Mouse (Mus musculus) cerebellum, adult 11 months (tissue): Measurements from ENCODE around the gene Casc1.
A peak's percentile ranks its signal among the peaks of the same experiment; 100 is the strongest.

ENCODE experiments used
- DNase-seq: peaks from one replicate; pipeline ENCODE4 v3.0.0; 2022

The Casc1 gene

DNA sequence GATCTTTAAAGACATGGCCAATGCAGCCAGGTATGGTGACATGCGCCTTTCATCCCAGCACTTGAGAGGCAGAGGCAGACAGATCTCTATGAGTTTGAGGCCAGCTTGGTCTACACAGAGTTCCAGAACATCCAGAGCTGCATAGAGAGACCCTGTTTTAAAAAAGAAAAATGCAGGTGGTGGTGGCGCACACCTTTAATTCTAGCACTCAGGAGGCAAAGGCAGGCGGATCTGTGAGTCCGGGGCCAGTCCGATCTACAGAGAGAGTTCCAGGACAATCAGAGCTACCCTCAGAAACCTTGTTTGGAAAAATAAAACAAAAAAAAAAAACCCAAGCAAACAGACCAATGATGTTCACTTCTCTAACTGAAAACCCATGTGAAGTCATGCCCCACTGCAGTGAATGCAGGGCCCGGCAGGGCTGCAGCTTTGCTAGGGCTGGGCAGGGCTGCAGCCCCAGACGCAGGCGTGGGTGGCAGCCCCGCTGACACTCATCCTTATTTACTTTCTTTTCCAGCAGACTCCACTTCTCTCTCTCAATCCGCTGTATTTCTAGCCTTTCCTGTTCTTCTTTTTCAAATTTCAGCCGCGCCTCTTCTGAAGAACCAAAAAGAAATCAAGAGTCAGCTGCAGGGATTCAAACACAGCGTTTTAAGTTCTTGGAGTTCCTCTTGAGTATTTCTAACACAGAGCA lies 8.2 kb downstream of the Casc1 start:
- DNase-seq: no peak

DNA sequence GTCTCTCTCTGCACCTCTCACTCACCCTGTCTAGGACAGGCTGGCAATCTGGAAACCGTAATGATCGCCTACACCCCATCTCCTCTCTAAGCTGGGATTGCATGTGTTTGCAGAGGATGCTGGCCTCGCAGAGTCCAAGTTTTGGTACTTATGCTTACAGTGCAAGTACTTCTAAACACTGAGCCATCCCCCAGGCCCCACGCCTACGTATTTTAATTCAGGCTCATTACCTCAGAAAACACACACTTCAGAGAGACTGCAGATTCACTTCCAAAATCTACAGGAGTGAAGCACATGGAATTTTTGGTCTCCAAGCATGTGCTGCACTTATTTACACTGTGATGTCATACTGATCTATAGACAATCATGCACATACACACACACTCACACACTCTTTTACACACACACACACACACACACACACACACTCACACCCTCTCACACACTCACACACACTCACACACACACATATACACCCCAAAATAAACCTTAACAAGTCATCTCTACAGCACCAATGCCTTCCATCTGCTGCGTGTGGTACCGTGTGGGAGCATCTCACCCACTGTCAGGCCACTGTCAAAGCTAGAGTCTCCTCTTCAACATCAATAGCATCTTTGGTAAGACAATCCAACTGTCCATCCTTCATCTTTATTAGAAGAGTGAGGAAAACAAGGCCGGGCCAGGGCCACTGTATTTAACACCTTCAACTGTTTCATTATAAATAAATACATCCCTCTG lies 12.7 kb downstream of the Casc1 start:
- no peak for DNase-seq

DNA sequence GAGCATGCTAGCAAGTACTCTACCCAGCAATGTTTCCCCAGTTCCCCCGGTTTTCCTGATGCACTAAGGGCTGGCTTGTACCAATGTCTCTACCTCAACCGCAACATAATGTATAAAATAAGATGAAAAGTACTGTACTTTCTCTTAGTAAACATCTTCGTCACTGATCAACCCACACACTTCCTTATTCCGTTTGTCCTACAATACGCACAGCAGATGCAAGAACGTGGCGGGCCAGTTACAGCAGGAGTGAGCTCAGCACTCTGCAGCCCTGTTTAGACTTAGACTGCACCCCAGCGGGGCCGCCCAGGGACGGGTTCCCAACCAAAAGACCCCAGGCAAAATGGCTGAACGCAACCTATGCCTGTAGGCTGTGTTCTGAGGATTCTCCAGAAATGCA lies 17.4 kb downstream of the Casc1 start:
- no peak for DNase-seq

DNA sequence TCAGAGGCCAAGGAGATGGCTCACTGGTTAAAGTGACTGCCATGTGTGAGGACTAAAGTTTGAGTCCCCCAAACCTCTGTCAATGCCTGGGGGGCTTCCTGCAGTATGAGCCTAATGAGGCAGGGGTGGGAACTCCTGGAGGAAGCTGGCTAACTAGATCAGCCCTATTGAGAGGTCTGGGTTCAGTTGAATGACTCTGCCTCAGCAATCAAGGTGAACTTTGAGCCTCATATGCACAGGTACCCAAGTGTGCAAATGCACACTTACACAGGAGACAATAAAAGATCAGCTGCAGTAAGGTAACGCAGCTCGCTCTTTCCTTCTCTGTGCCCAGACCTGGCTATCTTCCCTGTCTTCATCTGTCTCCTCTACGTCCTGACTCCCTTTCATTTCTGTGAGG lies 17.8 kb downstream of the Casc1 start:
- DNase-seq: no peak

DNA sequence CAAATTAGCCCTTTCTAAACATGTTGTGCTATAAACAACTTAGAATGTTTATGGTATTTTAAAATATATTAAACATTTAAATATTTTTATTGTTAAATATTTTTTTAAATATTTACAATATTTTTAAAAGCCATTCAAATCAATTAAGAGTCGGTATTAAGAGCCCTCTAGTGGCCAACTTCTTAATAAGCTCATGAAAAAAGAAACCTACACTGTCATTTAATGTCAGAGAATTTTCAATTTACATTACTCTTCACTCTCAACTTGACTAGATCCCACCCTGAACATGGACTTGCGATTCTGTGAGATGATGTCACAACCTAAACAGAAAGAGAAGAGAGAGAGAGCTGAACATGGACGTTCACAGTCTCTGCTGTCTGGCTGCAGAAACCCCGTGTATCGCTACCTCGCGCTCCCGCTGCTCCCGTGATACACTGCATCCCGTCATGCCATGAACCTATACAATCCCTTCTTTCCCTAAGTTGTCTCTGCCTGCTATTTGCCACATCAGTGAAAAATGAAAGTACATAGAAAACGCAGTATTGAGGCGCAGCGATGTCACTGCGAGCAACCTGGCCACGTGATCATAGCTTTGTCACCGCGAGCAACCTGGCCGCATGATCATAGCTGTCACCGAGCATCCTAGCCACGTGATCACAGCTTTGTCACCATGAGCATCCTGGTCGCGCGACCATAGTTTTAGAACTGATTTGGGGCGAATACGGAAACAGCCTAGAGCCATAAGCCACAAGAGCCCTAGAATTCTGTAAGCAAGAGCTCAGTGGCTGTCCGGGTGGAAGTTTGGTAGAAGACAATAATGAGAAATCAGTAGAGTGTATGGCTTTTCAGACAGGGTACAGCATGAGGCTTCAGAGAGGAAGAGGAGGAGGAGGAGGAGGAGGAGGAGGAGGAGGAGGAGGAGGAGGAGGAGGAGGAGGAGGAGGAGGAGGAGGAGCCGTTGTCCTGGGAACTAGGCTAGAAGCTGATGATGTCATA lies 23.4 kb downstream of the Casc1 start:
- DNase-seq: peak; percentile 17

DNA sequence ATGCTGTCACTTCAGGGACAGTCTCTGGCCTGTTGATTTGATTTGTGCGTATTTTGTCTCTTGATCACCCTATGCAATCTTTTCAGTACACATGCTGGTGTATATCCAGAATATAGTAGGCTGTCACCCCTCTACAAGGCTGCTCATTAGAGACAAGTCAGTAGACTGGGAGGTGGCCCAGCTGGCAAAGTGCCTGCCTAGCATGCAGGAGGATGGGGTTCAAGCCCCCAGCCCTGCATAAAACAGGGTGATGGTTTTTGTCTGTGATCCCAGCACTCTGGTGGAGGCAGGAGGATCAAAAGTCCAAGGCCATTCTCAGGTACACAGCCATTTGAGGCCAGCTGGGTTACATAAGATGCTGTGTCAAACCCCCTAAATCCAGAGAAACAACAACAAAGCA lies 24.7 kb downstream of the Casc1 start:
- no peak for DNase-seq

DNA sequence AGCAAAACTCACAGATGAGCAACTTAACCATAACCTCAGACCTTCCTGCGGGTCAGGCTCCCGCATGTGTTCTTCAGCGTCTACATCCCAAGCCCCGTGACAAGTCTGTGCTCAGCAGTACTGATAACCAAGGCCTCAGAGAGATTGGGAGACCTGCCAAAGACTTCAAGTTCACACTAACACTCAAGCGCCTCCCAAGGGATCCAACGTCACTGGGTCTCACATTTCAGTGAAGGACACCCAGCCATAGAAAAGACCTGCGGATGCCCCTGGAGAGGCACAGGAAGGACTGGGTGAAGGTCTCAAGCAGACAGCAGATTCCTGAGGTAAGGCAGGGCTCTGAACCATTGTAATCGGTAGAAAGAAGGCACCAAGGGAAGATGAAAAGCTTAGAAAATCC lies 28.8 kb downstream of the Casc1 start:
- no peak for DNase-seq

DNA sequence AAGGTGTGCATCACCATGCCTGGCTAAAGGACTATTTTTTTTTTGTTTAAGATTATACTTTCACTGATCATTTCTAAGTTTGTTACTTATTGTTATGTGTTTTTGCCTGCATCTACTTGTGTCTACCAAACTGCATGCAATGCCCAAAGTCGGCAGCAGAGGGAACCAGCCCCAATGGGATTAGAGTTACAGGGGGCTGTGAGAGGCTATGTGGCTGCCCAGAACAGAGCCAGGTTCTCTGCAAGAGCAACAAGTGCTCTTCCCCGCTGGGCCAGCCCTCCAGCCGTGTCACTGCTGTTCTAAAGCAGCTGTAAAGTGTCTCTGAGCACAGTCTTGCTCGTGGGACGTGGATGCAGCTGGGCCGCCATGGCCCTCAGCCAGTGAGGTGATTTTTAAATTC lies 31.1 kb downstream of the Casc1 start:
- DNase-seq: no peak

DNA sequence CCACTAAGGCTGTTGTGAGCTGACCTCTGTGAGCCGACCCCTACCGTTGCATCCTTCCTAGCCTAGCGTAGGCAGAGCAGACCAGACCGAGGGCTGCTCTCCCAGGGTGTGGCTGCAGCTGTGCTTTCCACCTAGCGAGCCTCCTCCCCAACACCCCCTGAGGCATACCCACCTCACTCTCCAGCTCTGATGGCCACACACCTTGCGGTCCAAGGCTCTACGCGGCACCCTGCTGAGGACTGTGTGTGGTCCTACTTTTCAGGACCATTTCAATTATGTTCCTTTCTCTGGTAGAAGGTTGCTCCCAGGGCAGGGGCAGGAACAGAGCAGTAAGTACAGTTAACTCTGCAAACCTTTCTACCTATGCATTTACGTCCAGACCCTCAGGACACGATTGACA lies 34.3 kb downstream of the Casc1 start:
- no peak for DNase-seq

DNA sequence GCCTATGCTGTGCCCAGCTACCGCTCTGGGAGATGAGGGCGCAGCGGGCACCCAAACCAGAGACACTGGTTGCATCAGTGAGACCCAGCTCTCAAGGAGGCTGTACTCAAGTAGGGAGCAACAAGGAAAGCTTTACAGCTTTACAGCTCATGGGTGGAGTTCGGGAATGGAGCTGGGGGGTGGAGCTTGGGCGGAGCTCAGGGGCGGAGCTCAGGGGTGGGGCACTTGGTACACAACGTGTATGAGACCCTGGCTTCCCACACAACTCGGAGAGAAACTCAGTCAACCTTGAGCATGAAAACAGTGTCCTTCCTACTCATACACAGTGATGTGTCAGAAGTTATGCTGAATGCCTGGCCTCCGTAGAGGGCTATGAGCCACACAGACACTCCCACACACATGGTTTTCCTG lies 35.2 kb downstream of the Casc1 start:
- DNase-seq: no peak

DNA sequence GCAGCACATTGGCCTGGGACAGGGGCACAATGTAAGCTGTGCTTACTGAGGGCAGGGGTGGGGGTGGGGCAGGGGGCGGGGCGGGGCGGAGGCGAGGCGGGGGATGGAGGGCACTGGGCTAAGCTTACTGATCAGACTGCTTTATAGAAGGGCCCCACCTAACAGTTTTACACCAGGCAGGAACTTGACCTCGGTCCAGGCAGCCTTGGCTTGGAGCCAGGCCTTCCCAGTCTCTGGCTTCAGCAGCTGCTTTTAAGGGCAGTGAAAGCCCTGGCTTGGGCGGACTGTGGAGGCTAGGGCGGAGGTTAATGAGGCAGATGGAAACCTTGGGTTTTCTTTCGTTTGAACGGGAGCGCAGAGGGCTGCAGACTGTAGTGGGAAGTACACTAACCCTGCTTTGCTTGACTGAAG lies 37.0 kb downstream of the Casc1 start:
- no peak for DNase-seq

DNA sequence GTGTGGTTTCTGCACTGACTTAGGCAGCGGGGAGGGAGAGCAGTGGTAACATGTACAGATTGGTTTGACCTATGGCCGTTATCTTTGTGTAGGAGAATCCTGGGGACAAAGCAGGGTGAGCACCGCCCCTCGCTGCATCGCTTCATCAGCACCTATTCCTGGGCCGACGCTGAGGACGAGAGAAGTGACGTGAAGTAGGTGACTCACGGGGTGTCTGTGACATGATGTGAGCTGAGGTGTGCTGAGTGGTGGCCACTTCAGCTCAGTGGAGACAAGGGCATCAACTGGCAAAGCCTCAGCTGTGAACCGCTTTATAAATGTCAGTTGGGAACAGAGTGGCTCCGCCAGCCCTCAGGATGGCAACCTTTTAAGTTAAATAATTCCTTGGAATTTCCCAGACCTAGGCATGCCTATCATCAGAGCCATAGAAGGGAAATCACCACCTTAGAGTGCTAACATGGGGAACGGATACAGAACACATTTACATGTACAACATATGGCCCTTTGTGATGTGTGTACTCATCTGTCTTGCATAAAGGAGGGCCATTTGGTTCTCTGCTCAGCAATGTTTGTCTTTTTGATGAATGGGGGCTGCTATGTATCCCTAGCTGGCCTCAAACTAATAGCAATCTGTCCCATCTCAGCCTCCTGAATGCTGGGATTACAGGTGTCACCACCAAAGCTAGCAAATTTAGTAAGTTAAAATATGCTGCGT lies 38.8 kb downstream of the Casc1 start:
- DNase-seq: no peak

DNA sequence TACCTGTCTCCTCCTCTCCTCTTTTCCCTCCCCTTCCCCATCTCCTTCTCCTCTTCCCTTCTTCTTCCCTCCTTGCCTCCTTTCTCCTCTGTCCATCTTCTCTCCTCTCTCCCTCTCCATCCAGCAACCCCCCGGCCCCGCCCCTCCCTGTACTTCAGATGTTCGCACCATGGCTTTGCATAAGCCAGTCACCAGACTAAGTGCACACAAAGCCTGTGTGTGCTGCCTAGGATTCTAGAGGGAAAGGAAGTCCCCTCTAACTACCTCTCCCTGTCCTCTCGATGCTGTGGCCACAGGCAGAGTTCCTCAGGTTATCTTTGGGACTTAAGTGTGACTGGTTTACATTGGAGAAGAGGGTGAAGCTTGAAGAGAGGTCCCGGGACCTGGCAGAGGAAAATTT lies 50.2 kb downstream of the Casc1 start:
- DNase-seq: no peak

DNA sequence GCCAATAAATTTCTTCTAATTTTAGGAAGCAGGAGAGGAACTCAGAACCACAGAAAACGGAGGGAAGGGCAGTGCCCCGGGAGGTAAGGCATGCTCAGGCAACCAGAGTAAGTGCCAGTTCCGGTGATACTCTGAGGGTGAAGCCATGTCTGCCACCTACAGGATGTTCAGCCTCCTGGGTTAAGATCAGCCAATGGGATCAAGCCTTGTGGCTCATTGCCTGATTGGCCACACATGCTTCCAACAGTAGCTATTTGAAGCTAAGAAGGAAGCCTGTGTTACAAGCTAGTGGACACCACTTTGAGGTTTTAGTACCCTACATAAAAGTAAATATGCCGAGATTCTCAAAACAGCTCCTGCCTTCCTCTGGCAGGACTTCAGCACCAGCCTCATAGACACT lies 52.2 kb downstream of the Casc1 start:
- no peak for DNase-seq

DNA sequence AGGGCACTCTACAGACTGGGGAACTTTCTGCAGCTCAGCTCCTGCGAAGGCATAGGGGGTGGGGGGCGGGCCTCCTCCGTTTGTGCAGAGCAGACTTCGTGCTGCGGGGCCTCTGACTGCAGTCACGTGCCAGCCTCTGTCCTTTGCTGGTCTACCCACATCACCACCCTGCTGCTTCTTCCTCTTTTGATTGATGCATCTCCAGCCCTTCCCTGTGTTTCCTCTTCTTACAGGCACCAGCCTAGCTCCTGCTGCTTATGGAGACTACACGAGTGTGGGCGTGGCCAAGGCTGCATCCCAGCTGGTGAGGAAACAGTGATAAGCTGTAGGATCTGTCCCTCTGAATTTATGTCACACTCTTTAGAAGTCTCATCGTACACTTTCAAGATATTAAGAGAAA lies 61.8 kb downstream of the Casc1 start:
- no peak for DNase-seq

DNA sequence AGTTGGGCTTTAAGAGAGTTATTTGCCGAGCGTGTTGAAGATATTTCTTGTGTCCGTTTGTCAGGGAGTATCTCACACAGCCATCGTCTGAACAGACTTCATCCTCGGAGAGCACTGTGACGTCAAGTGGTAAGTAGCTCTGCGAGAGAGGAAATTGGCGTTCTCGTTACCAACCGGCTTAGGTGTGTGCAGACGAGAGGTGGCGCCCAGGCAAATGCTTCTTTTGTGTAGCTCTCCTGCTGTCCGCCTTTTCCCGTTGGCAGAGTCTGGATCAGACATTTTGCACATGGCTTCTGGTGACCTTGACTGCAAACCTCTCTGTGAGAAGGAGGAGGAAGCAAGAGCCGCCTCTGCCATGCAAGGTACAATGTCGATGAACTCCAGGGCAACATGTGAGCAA lies 63.1 kb downstream of the Casc1 start:
- no peak for DNase-seq

DNA sequence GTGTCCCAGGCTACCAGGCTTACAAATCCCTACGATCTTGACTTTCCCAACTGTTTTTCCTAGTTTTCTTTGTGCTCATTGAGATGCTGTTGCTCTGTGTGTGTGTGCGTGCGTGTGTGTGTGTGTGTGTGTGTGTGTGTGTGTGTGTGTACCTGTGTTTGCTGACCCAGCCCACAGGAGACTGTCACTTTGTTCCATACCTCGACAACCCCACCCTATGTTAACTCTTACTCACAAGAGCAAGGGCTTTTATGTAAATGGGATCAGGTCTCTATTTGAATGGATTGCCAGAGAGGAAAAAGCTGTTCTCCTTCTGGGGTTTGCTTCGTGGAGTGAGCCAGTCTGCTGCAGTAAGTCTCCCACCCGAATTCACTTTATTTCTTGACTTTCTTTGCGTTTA lies 65.6 kb downstream of the Casc1 start:
- no peak for DNase-seq

DNA sequence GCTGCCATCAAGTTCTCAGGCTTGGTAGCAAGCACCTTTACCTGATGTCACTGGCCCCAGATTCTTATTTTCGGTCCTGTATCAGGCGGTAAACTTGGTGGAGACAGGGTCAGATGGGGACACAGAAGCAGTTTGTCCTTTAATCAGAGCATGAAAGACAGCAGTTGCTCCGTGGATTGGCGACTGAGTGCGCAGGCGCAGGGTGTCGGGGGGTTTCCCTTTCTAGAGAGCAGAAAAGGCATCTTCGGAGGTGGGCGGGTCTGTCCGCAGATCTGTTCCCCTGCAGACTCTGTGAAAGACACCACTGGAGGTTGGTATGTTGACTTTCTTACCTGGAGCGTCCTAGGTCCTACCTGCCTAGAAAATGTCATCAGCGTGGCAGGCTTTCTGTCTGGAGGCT lies 69.0 kb downstream of the Casc1 start:
- DNase-seq: no peak

DNA sequence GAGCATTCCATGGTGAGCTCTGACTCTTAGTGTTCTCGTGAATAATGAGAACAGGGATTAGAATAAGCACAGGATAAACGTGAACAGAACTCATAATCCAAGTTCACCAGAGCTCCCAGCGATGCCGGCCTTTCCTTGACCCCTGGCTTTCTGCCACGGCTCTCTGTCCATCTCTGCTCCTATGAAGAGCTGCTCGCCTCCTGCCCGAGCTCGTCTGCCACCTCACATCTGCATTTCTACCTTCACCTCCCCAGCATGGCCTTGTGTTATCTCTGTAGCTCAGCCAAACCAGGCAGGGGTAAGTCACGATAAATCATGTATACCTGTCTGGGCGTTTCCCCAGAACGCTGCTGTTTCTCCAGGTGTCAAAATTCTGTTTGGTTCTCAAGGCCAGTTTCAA lies 70.1 kb downstream of the Casc1 start:
- DNase-seq: no peak

DNA sequence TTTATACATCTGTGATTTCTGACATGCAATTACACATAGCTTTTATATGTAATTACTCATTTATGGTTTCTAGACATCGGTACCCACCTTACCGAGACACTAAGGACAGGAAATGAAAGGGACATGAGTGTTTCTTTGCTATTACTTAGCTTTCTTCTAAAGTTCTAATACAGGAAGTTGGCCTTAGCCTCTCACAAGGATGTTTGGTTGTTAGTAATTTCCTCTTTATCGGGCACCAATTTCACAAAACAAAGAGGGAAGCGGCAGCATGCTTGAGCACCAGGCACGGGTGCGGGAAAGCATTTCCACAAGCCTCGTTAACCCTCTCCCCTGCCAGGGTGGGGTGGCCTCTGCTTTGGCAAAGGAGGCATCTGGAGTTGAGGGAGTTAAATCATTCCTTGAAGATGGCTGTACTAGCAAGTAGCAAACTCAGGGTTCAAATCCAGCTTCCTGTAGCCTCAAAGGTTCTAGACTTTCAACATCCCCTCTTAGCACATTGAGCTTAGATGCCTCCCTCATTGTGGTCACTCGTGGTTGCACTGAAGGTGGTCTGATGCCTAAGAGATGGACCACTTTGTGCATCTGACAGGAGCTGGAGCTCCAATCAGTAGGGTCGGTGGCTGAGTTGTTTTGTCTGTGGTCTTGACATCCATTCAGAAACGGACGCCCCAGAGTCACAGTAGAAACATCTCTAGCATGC lies 70.9 kb downstream of the Casc1 start:
- no peak for DNase-seq

DNA sequence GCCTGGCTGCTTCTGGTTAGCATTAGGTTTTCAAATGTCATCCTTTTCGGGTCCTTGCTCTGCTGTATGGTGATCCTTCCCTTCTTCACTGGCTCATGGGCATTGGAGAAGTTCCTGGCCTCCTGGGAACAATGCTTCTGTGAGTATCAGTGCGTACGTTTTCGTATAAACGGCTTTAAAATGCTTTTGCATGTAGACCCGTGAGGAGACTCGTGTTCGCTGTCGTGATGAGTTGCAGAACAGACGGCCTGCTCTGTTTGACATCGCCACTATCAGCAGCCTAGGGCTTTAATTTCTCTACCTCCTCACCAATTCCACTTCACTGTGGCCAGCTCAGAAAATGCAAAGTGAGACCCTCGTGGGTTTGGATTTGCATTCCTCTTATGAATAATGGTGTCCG lies 71.6 kb downstream of the Casc1 start:
- DNase-seq: no peak

DNA sequence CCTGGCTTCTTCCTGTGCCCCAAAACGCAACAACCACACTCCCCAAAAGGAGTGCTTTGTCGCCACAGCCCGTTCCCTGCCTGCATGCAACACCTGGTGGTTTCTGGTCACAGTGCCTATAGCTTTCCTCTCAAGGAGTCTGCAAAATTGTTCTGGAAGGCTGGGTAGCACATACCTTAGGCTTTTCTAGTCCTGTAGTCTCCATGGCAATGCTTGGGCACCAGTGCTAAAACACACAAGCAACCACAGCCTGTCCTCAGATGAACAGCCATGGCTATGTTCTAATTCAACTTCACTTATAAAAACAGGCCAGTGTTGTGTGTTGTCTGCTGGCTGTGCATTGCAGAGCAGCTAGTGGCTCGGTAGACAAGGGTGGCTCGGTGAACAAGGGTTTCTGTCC lies 74.0 kb downstream of the Casc1 start:
- no peak for DNase-seq
